Comparison of ENCODE assay signal across 9 mouse cellular contexts in the genomic region with DNA sequence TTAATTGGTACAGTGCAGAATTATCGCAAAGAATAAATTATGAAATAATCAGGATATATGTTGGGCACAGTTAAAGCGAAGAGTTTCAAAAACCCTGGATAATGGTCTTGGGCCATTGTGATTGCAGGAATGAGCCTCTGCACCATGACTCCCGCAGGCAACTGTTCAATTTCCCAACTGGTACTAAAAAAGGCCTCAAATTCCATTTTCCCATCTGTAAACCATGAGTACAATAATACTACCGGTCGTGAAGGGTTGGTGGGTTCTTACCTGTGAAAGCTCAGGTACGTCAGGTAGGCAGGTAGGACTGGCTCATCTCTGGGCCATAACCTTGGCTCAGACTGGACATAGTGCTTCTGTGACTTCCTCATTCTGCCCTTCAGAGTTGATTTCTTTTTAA.
"Had no signal": no experiment of that assay in that cellular context is flagged by ENCODE, and none has a peak within 500 bp of the region (broad histone marks: within the 10 kb centered on the region; RNA-seq: fewer than 3 reads in every experiment).

No protein-coding gene starts in this region.

- H3K4me1 ChIP-seq: liver, embryonic 13.5 days; midbrain, embryonic 15.5 days; neural tube, embryonic 12.5 days; stomach, embryonic 15.5 days had no signal

- H3K27me3 ChIP-seq: liver, embryonic 13.5 days; midbrain, embryonic 15.5 days; neural tube, embryonic 12.5 days; stomach, embryonic 15.5 days had no signal

- DNase-seq: layer of hippocampus, postnatal 36 days; right cerebral cortex, postnatal 25 days had no signal

- H3K27ac ChIP-seq: kidney, postnatal 0 days; left cerebral cortex, adult 2 months; liver, embryonic 13.5 days; midbrain, embryonic 15.5 days; neural tube, embryonic 12.5 days; stomach, embryonic 15.5 days had no signal

- H3K4me3 ChIP-seq: layer of hippocampus, adult 2 months; left cerebral cortex, adult 2 months; liver, embryonic 13.5 days; midbrain, embryonic 15.5 days; neural tube, embryonic 12.5 days; stomach, embryonic 15.5 days had no signal
